Mouse (Mus musculus) retina, postnatal 7 days (tissue): ENCODE results near the gene Emp1.

Source experiments
- DNase-seq: peaks from one replicate; pipeline ENCODE4 v3.0.0-alpha.2; 2012; ENCODE audit warnings: low read depth, low spot score

Gene Emp1

DNA sequence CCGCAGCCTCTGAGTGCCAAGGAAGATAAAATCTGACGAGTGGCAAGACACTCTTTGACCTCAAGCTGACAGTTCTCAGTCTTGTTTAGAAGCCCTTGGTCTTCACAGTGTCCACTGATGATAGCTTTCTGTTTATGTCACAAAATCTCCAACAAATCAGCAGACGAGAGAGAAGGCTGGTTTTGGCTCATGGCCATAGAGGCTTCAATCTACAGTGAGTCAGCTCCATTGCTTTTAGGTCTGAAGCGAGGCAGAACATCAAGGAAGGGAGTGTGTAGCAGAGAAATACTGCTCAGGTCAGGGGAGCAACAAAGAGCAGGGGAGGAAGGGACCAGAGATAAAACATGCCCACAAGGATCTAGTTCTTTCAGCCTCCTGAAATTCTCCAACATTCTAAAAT, 45.0 kb downstream of the Emp1 start:
- no peak for DNase-seq

DNA sequence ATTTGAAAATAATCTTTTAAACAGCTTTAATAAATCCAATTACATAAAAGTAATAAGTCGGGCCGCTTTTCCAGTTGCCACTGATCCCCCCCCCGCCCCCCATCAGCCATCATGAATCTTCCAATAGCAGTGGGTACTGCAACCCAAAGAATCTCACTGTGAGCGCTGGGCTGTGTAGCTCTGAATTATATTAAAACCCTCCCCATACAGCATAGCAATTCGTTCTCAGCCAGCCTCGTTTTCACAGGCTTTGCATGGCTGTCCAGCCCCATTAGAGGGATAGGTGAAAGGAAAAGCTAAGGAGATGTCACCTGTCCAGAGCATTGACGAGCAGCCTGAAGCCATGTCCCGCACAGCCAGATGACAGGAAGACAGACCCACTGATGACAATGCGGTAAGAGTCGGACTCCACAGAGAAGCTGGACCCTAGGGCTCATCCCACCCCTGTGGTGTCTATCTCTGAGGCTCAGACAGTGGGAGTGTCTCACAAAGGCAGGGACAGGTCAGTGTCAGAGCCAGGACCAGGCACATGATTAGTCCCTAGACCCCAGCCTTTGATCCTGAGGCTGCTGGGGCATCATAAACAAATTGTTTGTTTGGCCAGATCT, 49.5 kb downstream of the Emp1 start:
- no peak for DNase-seq

DNA sequence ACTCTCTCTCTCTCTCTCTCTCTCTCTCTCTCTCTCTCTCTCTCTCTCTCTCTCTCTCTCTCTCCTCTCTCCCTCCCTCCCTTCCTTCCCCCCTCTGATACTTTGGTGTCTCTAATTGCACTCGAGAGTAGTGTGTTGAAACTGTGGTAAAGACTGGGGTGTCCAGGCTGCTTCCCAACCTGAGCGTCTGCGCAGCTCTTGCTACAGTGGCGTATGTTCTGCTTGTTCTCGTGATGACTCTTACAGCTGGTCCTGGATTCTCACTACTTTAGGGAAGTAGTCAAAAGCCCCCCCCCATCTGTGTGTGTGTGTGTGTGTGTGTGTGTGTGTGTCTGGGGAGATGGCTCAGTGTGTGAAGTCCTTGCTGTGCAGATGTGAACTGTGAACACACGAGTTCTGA, 50.3 kb downstream of the Emp1 start:
- DNase-seq: no peak

DNA sequence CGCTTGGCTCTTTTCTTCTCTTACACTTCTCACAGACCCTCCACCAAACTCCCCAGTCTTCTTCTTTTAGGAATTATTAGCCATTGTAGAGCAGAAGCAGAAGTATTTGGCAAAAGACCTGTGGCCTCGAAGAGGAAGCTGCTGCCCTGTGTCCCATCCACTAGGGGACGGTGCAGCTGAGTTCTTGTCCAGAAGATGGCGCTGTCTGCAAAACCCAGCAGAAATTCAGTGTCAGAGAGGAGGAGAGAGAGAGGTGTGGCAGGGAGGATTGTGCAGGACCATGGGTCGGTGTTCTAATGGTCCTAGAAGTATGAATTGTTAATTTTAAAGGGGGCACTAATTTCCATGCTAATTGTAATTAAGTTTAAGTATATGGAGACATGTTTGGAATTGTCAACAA, 55.1 kb downstream of the Emp1 start:
- DNase-seq: peak; percentile 9

DNA sequence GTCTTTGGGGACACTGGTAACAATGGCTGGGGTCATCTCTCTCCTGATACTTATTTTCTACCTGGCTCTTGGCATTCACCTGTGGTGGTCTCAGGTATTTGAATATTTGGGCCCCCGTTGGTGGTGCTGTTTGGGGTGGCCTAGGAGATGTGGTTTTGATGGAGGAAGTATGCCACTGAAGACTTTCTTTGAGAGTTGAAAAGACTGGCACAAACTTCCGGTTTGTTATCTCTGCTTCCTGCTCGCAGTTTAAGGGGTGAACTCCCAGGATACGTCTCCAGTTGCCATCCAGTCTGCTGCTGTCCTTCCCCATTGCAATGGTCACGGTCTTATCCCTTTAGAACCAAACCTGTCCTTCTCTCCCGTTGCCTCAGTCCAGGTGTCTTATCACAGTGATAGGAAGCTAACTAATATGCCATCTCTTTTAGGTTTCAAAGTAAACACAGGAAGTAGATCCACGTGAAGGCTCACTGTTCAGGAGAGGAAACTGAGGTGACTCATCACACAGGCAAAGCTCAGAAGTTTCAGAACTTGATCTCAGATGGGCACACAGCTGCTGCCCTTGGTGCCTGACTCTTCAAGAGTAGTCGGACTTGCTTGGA, 56.0 kb downstream of the Emp1 start:
- no peak for DNase-seq

DNA sequence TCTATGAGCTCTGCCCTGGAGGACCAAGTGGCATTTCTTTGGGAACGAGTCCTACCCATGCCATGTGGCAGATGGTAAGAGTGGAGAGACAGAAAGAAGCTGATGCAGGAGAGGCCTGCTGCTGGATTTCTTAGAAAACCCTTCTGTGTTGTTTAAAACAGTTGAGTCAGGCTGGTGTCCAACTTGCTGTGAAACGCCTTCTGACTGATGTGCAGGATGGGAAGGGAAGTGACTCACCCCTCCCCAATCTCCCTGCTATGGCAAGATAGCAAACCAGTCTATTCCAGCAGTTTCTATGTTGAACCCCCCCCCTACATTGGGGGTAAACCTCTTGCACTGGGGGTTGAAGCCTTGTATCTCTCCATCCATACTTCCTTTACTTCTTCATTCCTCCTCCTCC, 65.9 kb downstream of the Emp1 start:
- DNase-seq: no peak

DNA sequence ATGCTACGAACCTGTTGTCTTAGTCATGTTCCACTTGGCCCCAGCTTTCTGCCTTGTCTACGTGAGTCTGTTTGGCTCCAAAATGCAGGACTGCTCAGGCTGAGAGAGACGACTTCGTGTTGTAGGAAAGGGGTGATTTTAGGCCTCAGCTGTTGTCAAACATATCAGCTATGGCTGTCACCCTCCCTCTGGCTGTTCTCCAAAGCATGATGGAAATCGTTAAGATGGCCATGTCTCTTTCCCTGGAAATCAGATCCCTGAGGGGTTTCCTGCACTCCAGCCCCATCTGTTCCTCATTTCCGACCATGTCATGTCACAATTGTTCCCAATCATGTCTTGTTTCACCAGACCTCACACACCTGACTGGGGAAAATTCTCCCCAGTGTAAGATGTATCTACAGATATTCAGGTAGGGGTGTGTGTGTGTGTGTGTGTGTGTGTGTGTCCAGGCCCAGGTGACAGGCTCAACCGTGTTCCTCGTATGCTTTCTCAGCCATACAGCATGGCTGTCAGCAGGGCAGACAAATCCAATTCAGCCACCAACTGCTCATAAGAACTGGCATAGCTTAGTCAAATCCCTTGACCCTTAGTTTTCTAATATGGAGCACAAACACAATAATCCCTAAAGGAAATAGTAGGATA, 67.0 kb downstream of the Emp1 start:
- peak; percentile 17 for DNase-seq

DNA sequence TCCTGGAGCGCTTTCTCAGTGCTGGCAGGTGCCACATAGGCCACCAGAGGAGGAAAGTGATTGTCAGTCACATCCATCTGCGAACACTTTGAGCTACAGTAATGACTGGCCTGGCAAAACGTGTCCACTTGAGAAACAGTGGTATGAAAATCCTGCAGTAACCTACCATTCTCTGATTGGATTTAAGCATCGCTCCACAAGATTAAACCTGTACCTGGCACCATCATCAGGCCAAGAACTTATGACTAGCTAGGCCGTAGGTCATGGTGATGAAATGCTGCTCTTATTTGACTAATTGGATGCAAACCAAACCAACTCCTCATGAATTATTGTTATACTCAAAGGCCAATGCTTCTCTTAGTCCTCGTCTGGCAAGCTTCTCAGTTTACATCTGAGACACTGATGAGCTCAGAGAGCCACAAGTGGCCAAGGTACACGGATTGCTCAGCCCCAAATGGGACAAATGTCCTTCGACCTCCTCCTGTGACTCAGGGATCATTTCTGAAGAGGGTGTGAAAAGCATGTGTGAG, 68.2 kb downstream of the Emp1 start:
- DNase-seq: no peak
